Comparison of ENCODE assay signal across 20 mouse cellular contexts in the genomic region with DNA sequence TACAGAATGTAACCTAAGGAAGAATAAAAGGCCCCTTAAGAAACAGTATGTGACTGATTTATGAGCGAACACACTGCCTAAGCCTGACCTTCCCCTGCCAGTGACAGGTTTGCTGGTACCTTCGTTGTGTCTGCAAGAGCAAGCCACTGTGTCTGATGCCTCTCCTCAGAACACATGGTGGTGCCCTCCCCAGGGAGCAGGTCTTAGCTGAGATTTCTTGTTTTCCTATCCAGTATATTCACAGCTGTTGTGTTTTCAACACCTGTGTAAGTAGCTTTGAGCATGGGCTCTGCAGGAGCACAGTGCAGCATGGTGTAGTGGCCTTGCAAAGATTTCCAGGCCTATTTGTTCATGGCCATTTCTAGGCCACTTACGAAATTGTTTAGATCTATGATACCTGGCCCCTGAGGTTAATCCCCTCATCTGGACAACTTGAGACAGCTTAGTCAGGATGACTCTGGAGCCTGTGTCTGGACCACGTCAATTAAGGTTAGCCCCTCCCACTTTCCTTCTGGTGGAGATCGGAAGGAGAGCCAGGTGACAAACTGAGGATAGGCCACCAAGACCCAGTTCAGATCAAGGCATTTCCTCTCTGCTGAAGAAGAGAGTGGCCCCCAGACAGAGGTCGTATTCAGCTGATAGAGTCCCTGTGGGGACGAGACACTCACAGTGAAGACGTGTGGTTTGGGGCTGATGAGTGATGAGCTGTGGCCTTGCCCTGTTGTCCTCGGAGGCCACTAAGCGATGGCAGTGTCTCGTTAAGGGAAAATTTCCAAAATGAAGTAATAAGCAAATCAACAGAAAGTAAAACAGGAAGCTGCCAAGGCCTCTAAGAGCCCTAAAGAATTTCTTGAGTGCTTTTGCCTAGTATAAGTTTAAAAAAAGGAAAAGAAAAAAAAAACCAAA. TPM values are rescaled to one million over a fixed set of nuclear protein-coding genes. Genes with fewer than 3 reads are reported as not detected.
DNase-seq lines count a peak whose midpoint lies in the region; ATAC-seq and TF ChIP-seq lines count a peak whose summit lies in the region.
"Had no signal": no experiment of that assay in that cellular context is flagged by ENCODE, and none has a peak within 500 bp of the region (broad histone marks: within the 10 kb centered on the region; RNA-seq: fewer than 3 reads in every experiment).

No protein-coding gene starts in this region.

- no peaks in the 10 kb centered on the region for H3K27me3 ChIP-seq in liver, postnatal 0 days (ENCODE audit: insufficient read depth, low read length)
- H3K27me3 ChIP-seq in liver, embryonic 12.5 days (replicated peaks): no peaks in the 10 kb centered on the region
- H3K27me3 ChIP-seq: midbrain, embryonic 12.5 days had no signal

- TF ChIP-seq CTCF in liver, postnatal 0 days (IDR thresholded peaks at IDR 0.05; ENCODE audit: low read depth): no peak
- no peak for TF ChIP-seq CTCF in bone marrow, adult 2 months (IDR thresholded peaks at IDR 0.05; ENCODE audit: control insufficient read depth, insufficient read depth, low read length)

- H3K4me1 ChIP-seq in liver, postnatal 0 days (ENCODE audit: insufficient read depth): peaks cover 20% of the 10 kb centered on the region
- H3K4me1 ChIP-seq in liver, embryonic 12.5 days: peaks cover 15% of the 10 kb centered on the region
- H3K4me1 ChIP-seq in bone marrow, adult 2 months (ENCODE audit: control insufficient read depth, insufficient read depth, low read length): peaks cover 1% of the 10 kb centered on the region; the same call in 1 of the 2 replicates
- H3K4me1 ChIP-seq: heart, embryonic 10.5 days; midbrain, embryonic 12.5 days had no signal

- H3K9me3 ChIP-seq in liver, postnatal 0 days (ENCODE audit: low read length): no peaks in the 10 kb centered on the region
- no peaks in the 10 kb centered on the region for H3K9me3 ChIP-seq in liver, embryonic 12.5 days (replicated peaks)
- H3K9me3 ChIP-seq: heart, embryonic 10.5 days; midbrain, embryonic 12.5 days had no signal

- no peak for ATAC-seq in CD4-positive, CD25-positive, alpha-beta regulatory T cell, adult 4 months
- ATAC-seq in liver, postnatal 0 days: no peak
- ATAC-seq in liver, embryonic 12.5 days: no peak
- ATAC-seq in monocyte, adult 5-6 weeks (replicated peaks; ENCODE audit: insufficient number of reproducible peaks, low FRiP score, low TSS enrichment, poor library complexity, severe bottlenecking): peak; percentile 25; the same call in 1 of the 2 replicates
- ATAC-seq: hindbrain, embryonic 16.5 days had no signal

- no peak for TF ChIP-seq POLR2A in bone marrow, adult 2 months (IDR thresholded peaks at IDR 0.05; ENCODE audit: borderline replicate concordance, control insufficient read depth, low read depth, low read length)

- TF ChIP-seq EP300 in liver, postnatal 0 days (IDR thresholded peaks at IDR 0.05; ENCODE audit: low read depth): no peak

- peaks cover 63% of the 10 kb centered on the region for H3K36me3 ChIP-seq in liver, postnatal 0 days (replicated peaks; ENCODE audit: insufficient read depth, low read length)
- H3K36me3 ChIP-seq in liver, embryonic 12.5 days: peaks cover 72% of the 10 kb centered on the region

- H3K27ac ChIP-seq in liver, postnatal 0 days (ENCODE audit: low read depth): 0 out of 2 replicates have a peak overlapping the region, but pooled peaks have one; percentile 8
- no peak overlapping the region for H3K27ac ChIP-seq in liver, embryonic 12.5 days
- peak overlapping the region; percentile 54; the same call in 1 of the 2 replicates for H3K27ac ChIP-seq in bone marrow, adult 2 months (ENCODE audit: control insufficient read depth, insufficient read depth, low read depth, low read length, poor library complexity)
- H3K27ac ChIP-seq: heart, embryonic 10.5 days; midbrain, embryonic 12.5 days had no signal

- 70% methylated on average over 11 of the region's 11 CpGs for WGBS in liver, postnatal 0 days (ENCODE audit: insufficient replicate concordance)
- 70% methylated on average over 11 of the region's 11 CpGs for WGBS in liver, embryonic 12.5 days (ENCODE audit: insufficient replicate concordance)
- 52% methylated on average over 11 of the region's 11 CpGs for WGBS in bone marrow, adult 2 months

- DNase-seq in CD4-positive, CD25-positive, alpha-beta regulatory T cell, adult 2 months (ENCODE audit: low read depth, low spot score): peak; percentile 28
- no peak for DNase-seq in liver, postnatal 0 days
- no peak for DNase-seq in frontal cortex, postnatal 25 days (ENCODE audit: low spot score in 2 of 2)
- DNase-seq in right cerebral cortex, postnatal 10 days (ENCODE audit: low spot score in 2 of 2): no peak
- DNase-seq: cerebellum, adult 11 months; cerebellum, postnatal 25 days; gastrocnemius, postnatal 14 days; heart, postnatal 14 days; kidney, adult 8-10 months; layer of hippocampus, postnatal 36 days; lung, adult 18-20 months; right cerebral cortex, adult 18-20 months had no signal

- H3K4me3 ChIP-seq in liver, postnatal 0 days (ENCODE audit: low read depth, low read length): no peak overlapping the region
- H3K4me3 ChIP-seq in liver, embryonic 12.5 days: no peak overlapping the region
- no peak overlapping the region for H3K4me3 ChIP-seq in bone marrow, adult 2 months (replicated peaks; ENCODE audit: control insufficient read depth, low read depth, low read length)
- H3K4me3 ChIP-seq: heart, embryonic 10.5 days; midbrain, embryonic 12.5 days had no signal

- H3K4me2 ChIP-seq in liver, postnatal 0 days (ENCODE audit: low read depth, low read length): no peak overlapping the region
- no peak overlapping the region for H3K4me2 ChIP-seq in liver, embryonic 12.5 days
- H3K4me2 ChIP-seq: midbrain, embryonic 12.5 days had no signal

- no peak overlapping the region for H3K9ac ChIP-seq in liver, postnatal 0 days (replicated peaks)
- no peak overlapping the region for H3K9ac ChIP-seq in liver, embryonic 12.5 days
- H3K9ac ChIP-seq: midbrain, embryonic 12.5 days had no signal

RNA-seq across cellular contexts. Expression of a gene that starts 4.3 kb away (rescaled TPM):
- 100 to 1,000 TPM; 186 to 375 TPM for polyA plus RNA-seq in CD4-positive, CD25-positive, alpha-beta regulatory T cell, adult 4 months (2017; shearing (Covaris generic))
- 17.7 and 18.4 TPM in 2 replicates for polyA plus RNA-seq in liver, postnatal 0 days (2015; fragmentation: Nextera tagmentation; extraction: Ambion mirVana)
- 12.5 and 13.1 TPM in 2 replicates for polyA plus RNA-seq in liver, embryonic 12.5 days (2016; fragmentation: Nextera tagmentation; extraction: Ambion mirVana)
- polyA plus RNA-seq in bone marrow, adult 2 months (2011; ENCODE audit: insufficient read depth, insufficient read length, low replicate concordance, missing spikeins): 88.0 and 129 TPM in 2 replicates
- total RNA-seq in monocyte, adult 5-6 weeks (2017): 630 to 720 TPM (median 692 TPM) in 3 replicates

RNA-seq across cellular contexts. Expression of a gene that starts 55.5 kb away (rescaled TPM):
- 10 to 100 TPM; 37.9 to 41.0 TPM for polyA plus RNA-seq in CD4-positive, CD25-positive, alpha-beta regulatory T cell, adult 4 months (2017; shearing (Covaris generic))
- 38.7 and 42.2 TPM in 2 replicates for polyA plus RNA-seq in liver, postnatal 0 days (2015; fragmentation: Nextera tagmentation; extraction: Ambion mirVana)
- polyA plus RNA-seq in liver, embryonic 12.5 days (2016; fragmentation: Nextera tagmentation; extraction: Ambion mirVana): 31.4 and 36.3 TPM in 2 replicates
- polyA plus RNA-seq in bone marrow, adult 2 months (2011; ENCODE audit: insufficient read depth, insufficient read length, low replicate concordance, missing spikeins): 10.4 and 14.5 TPM in 2 replicates
- 24.1 to 52.5 TPM (median 27.2 TPM) in 3 replicates for total RNA-seq in monocyte, adult 5-6 weeks (2017)

RNA-seq across cellular contexts. Expression of a gene that starts 55.7 kb away (rescaled TPM):
- 1 to 10 TPM in 1 of 2 experiments, under 1 TPM in 1; 0.32 to 2.1 TPM for polyA plus RNA-seq in CD4-positive, CD25-positive, alpha-beta regulatory T cell, adult 4 months (2017; shearing (Covaris generic))
- 0.70 and 1.3 TPM in 2 replicates for polyA plus RNA-seq in liver, postnatal 0 days (2015; fragmentation: Nextera tagmentation; extraction: Ambion mirVana)
- polyA plus RNA-seq in liver, embryonic 12.5 days (2016; fragmentation: Nextera tagmentation; extraction: Ambion mirVana): 0.35 and 0.39 TPM in 2 replicates
- 3.5 and 9.2 TPM in 2 replicates for polyA plus RNA-seq in bone marrow, adult 2 months (2011; ENCODE audit: insufficient read depth, insufficient read length, low replicate concordance, missing spikeins)
- 11.5 to 14.9 TPM (median 13.4 TPM) in 3 replicates for total RNA-seq in monocyte, adult 5-6 weeks (2017)

RNA-seq across cellular contexts. Expression of a gene that starts 59.8 kb away (rescaled TPM):
- under 1 TPM; 0.32 to 0.48 TPM for polyA plus RNA-seq in CD4-positive, CD25-positive, alpha-beta regulatory T cell, adult 4 months (2017; shearing (Covaris generic))
- polyA plus RNA-seq in liver, postnatal 0 days (2015; fragmentation: Nextera tagmentation; extraction: Ambion mirVana): 0.06 TPM in 1 of 2 replicates, not detected in the other
- 0.04 and 0.05 TPM in 2 replicates for polyA plus RNA-seq in liver, embryonic 12.5 days (2016; fragmentation: Nextera tagmentation; extraction: Ambion mirVana)
- polyA plus RNA-seq in bone marrow, adult 2 months (2011; ENCODE audit: insufficient read depth, insufficient read length, low replicate concordance, missing spikeins): not detected in 2 replicates
- 0.29 to 0.38 TPM in 2 of 3 replicates, not detected in the other for total RNA-seq in monocyte, adult 5-6 weeks (2017)
- polyA plus RNA-seq: embryonic facial prominence, embryonic 11.5 days; midbrain, embryonic 12.5 days had no signal
